8 mouse cellular contexts compared by ENCODE assay signal in the genomic region with DNA sequence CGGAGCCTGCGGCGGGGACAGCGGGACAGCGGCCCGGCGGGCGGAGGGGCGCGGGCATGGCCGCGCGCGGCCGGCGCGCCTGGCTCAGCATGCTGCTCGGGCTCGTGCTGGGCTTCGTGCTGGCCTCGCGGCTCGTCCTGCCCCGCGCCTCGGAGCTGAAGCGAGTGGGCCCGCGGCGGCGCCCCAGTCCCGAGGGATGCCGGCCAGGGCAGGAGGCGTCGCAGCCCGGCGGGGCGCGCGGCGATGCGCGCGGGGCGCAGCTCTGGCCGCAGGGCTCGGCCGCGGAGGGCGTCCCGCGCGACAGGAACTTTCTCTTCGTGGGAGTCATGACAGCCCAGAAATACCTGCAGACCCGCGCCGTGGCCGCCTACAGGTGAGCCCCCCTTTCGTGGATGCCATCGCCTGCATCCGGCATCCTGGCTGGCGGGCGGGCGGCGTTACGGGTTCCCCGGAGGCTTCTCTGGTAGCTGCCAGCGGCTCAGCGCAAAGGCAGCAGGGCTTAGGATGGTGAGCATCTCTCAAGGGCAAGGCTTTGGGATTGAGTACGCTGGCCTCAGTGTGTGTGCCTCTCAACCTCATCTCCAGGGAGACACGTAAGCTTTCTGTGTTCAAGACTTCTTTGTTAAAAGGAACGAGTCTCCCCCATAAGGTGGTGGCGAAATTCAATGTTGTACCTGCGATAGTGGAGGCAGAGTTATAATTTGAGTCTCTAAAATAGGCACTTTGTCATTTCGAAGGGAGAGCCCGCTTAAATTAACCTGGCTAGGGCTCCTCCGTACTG. TPM values are rescaled to one million over a fixed set of nuclear protein-coding genes. Genes with fewer than 3 reads are reported as not detected.
DNase-seq lines count a peak whose midpoint lies in the region; ATAC-seq and TF ChIP-seq lines count a peak whose summit lies in the region.

No protein-coding gene starts in this region.

- ATAC-seq in hindbrain, embryonic 13.5 days (ENCODE audit: low FRiP score): peak; percentile 52
- ATAC-seq in liver, embryonic 15.5 days (ENCODE audit: insufficient read depth): peak; percentile 46

- TF ChIP-seq CTCF in embryonic fibroblast, embryonic 13.5 days (IDR thresholded peaks at IDR 0.05; ENCODE audit: borderline replicate concordance, insufficient read depth, low read length): no peak
- TF ChIP-seq CTCF in olfactory bulb, adult 2 months (IDR thresholded peaks at IDR 0.05; ENCODE audit: insufficient read depth, low read depth, low read length): no peak

- H3K27me3 ChIP-seq in hindbrain, embryonic 13.5 days: peaks cover 8% of the 10 kb centered on the region; the same call in 1 of the 2 replicates
- peaks cover 14% of the 10 kb centered on the region for H3K27me3 ChIP-seq in liver, embryonic 15.5 days

- H3K4me3 ChIP-seq in embryonic fibroblast, embryonic 13.5 days (ENCODE audit: insufficient read depth, low read length): peak overlapping the region; percentile 91
- H3K4me3 ChIP-seq in hindbrain, embryonic 13.5 days: peak overlapping the region; percentile 94
- H3K4me3 ChIP-seq in liver, embryonic 15.5 days (replicated peaks): peak overlapping the region; percentile 78
- peak overlapping the region; percentile 78 for H3K4me3 ChIP-seq in olfactory bulb, adult 2 months (ENCODE audit: insufficient read depth, low read depth, low read length)

- under 1% methylated on average over 51 of the region's 77 CpGs for WGBS in hindbrain, embryonic 13.5 days
- WGBS in liver, embryonic 15.5 days (ENCODE audit: insufficient replicate concordance): under 1% methylated on average over 73 of the region's 77 CpGs
- 6% methylated on average over 77 of the region's 77 CpGs for WGBS in olfactory bulb, adult 2 months

- no peaks in the 10 kb centered on the region for H3K9me3 ChIP-seq in hindbrain, embryonic 13.5 days
- no peaks in the 10 kb centered on the region for H3K9me3 ChIP-seq in liver, embryonic 15.5 days (replicated peaks)

- peaks cover 2% of the 10 kb centered on the region; the same call in 1 of the 2 replicates for H3K36me3 ChIP-seq in hindbrain, embryonic 13.5 days
- H3K36me3 ChIP-seq in liver, embryonic 15.5 days (replicated peaks): no peaks in the 10 kb centered on the region

- peak overlapping the region; percentile 86 for H3K27ac ChIP-seq in embryonic fibroblast, embryonic 13.5 days (ENCODE audit: insufficient read depth, low read length)
- H3K27ac ChIP-seq in hindbrain, embryonic 13.5 days: peak overlapping the region; percentile 95
- peak overlapping the region; percentile 85 for H3K27ac ChIP-seq in liver, embryonic 15.5 days (replicated peaks)
- peak overlapping the region; percentile 68 for H3K27ac ChIP-seq in olfactory bulb, adult 2 months (ENCODE audit: insufficient read depth, low read depth, low read length)

- no peak for TF ChIP-seq POLR2A in embryonic fibroblast, embryonic 13.5 days (IDR thresholded peaks at IDR 0.05; ENCODE audit: low read depth, low read length)
- TF ChIP-seq POLR2A in olfactory bulb, adult 2 months (IDR thresholded peaks at IDR 0.05; ENCODE audit: insufficient read depth, low read depth, low read length): no peak

- H3K9ac ChIP-seq in hindbrain, embryonic 13.5 days: peak overlapping the region; percentile 96
- peak overlapping the region; percentile 78 for H3K9ac ChIP-seq in liver, embryonic 15.5 days

- peak overlapping the region; percentile 70 for H3K4me2 ChIP-seq in hindbrain, embryonic 13.5 days
- peak overlapping the region; percentile 99 for H3K4me2 ChIP-seq in liver, embryonic 15.5 days

- H3K4me1 ChIP-seq in embryonic fibroblast, embryonic 13.5 days (ENCODE audit: control insufficient read depth, insufficient read depth, low read length): peaks cover 9% of the 10 kb centered on the region
- H3K4me1 ChIP-seq in hindbrain, embryonic 13.5 days (replicated peaks): peaks cover 41% of the 10 kb centered on the region
- H3K4me1 ChIP-seq in liver, embryonic 15.5 days (replicated peaks): peaks cover 58% of the 10 kb centered on the region
- H3K4me1 ChIP-seq in olfactory bulb, adult 2 months (ENCODE audit: control insufficient read depth, insufficient read depth, low read length): peaks cover 3% of the 10 kb centered on the region

- DNase-seq in layer of hippocampus, postnatal 25 days (ENCODE audit: extremely low spot score in 1 of 2, low spot score in 1 of 2): peak; percentile 24 to 41
- no peak for DNase-seq in layer of hippocampus, adult 8-10 months (ENCODE audit: low spot score in 2 of 2)
- peak; percentile 64 for DNase-seq in adrenal gland, postnatal 14 days
- DNase-seq in thymus, postnatal 14 days: peak; percentile 74

RNA-seq across cellular contexts. Expression of a gene that starts 0.7 kb away (rescaled TPM):
- total RNA-seq in layer of hippocampus, postnatal 25 days (2021): 10 to 100 TPM; 17.6 to 18.3 TPM
- total RNA-seq in layer of hippocampus, adult 8-10 months (2022): 10 to 100 TPM; 15.4 to 17.4 (median 17.3) TPM
- total RNA-seq in adrenal gland, postnatal 14 days (2021): 18.0 and 18.9 TPM in 2 replicates
- 54.3 and 63.2 TPM in 2 replicates for polyA plus RNA-seq in embryonic fibroblast, embryonic 13.5 days (2011; ENCODE audit: insufficient read length, low read depth, missing spikeins)
- 12.5 and 13.1 TPM in 2 replicates for polyA plus RNA-seq in hindbrain, embryonic 13.5 days (2015; fragmentation: Nextera tagmentation; extraction: Ambion mirVana)
- 6.2 and 6.3 TPM in 2 replicates for polyA plus RNA-seq in liver, embryonic 15.5 days (2015; fragmentation: Nextera tagmentation; extraction: Ambion mirVana)
- not detected in 2 replicates for polyA plus RNA-seq in olfactory bulb, adult 2 months (2012; ENCODE audit: insufficient read depth, insufficient read length, low replicate concordance, missing spikeins)

RNA-seq across cellular contexts. Expression of a gene that starts 30.6 kb away (rescaled TPM):
- 10 to 100 TPM; 54.0 to 56.2 TPM for total RNA-seq in layer of hippocampus, postnatal 25 days (2021)
- total RNA-seq in layer of hippocampus, adult 8-10 months (2022): 10 to 100 TPM; 52.9 to 61.0 (median 54.6) TPM
- 81.4 and 90.2 TPM in 2 replicates for total RNA-seq in adrenal gland, postnatal 14 days (2021)
- polyA plus RNA-seq in embryonic fibroblast, embryonic 13.5 days (2011; ENCODE audit: insufficient read length, low read depth, missing spikeins): 92.0 and 103 TPM in 2 replicates
- 84.5 and 87.0 TPM in 2 replicates for polyA plus RNA-seq in hindbrain, embryonic 13.5 days (2015; fragmentation: Nextera tagmentation; extraction: Ambion mirVana)
- polyA plus RNA-seq in liver, embryonic 15.5 days (2015; fragmentation: Nextera tagmentation; extraction: Ambion mirVana): 63.2 and 65.4 TPM in 2 replicates
- polyA plus RNA-seq in olfactory bulb, adult 2 months (2012; ENCODE audit: insufficient read depth, insufficient read length, low replicate concordance, missing spikeins): not detected in 2 replicates

RNA-seq across cellular contexts. Expression of a gene that starts 51.2 kb away (rescaled TPM):
- 10 to 100 TPM; 36.8 to 37.5 TPM for total RNA-seq in layer of hippocampus, postnatal 25 days (2021)
- 10 to 100 TPM; 31.0 to 43.2 (median 33.4) TPM for total RNA-seq in layer of hippocampus, adult 8-10 months (2022)
- 36.2 and 41.7 TPM in 2 replicates for total RNA-seq in adrenal gland, postnatal 14 days (2021)
- polyA plus RNA-seq in embryonic fibroblast, embryonic 13.5 days (2011; ENCODE audit: insufficient read length, low read depth, missing spikeins): 49.5 and 49.6 TPM in 2 replicates
- polyA plus RNA-seq in hindbrain, embryonic 13.5 days (2015; fragmentation: Nextera tagmentation; extraction: Ambion mirVana): 145 and 149 TPM in 2 replicates
- polyA plus RNA-seq in liver, embryonic 15.5 days (2015; fragmentation: Nextera tagmentation; extraction: Ambion mirVana): 75.1 and 77.3 TPM in 2 replicates
- not detected in 2 replicates for polyA plus RNA-seq in olfactory bulb, adult 2 months (2012; ENCODE audit: insufficient read depth, insufficient read length, low replicate concordance, missing spikeins)

Comparison
In these comparisons a context has a peak if more than half of its experiments do, and no peak if none do; other contexts are left out.
1. DNase-seq: peak in layer of hippocampus, postnatal 25 days (2 of 2), adrenal gland, postnatal 14 days (single experiment) and thymus, postnatal 14 days (single experiment); none in layer of hippocampus, adult 8-10 months (0 of 2).
2. RNA of a gene that starts 51.2 kb away (polyA plus RNA-seq): 145 to 149 TPM in hindbrain, embryonic 13.5 days, 75.1 to 77.3 TPM in liver, embryonic 15.5 days and 49.5 to 49.6 TPM in embryonic fibroblast, embryonic 13.5 days; not detected in olfactory bulb, adult 2 months; every median in the first group is over 10 times any median in the second.
3. Peak in every context shown above with its lines, with median percentiles within 50 percentile points of each other: H3K27ac ChIP-seq and H3K4me3 ChIP-seq.